Comparison of ENCODE assay signal across 23 mouse cellular contexts in genomic region chr11:34741081-34741480, GRCm38 (mm10).
"Had no signal": no experiment of that assay in that cellular context is flagged by ENCODE, and none has a peak within 500 bp of the region (broad histone marks: within the 10 kb centered on the region; RNA-seq: fewer than 3 reads in every experiment).

No protein-coding gene starts in this region.

- H3K4me1 ChIP-seq: heart, embryonic 13.5 days; heart, embryonic 15.5 days; intestine, embryonic 15.5 days; limb, embryonic 13.5 days; limb, embryonic 15.5 days; liver, embryonic 12.5 days had no signal

- H3K9me3 ChIP-seq: heart, embryonic 13.5 days; heart, embryonic 15.5 days; hindbrain, embryonic 10.5 days; hindbrain, embryonic 12.5 days; intestine, embryonic 15.5 days; limb, embryonic 13.5 days; limb, embryonic 15.5 days; liver, embryonic 12.5 days had no signal

- H3K27ac ChIP-seq: gastrocnemius, adult 2 months; heart, adult 2 months; heart, embryonic 13.5 days; heart, embryonic 15.5 days; hindbrain, embryonic 10.5 days; hindbrain, embryonic 12.5 days; hindbrain, embryonic 14.5 days; intestine, embryonic 15.5 days; kidney, postnatal 0 days; limb, embryonic 13.5 days; limb, embryonic 15.5 days; liver, embryonic 12.5 days had no signal

- DNase-seq: gastrocnemius, adult 2 months; gastrocnemius, postnatal 10 days; gastrocnemius, postnatal 25 days; heart, adult 2 months; heart, postnatal 14 days; heart, postnatal 4 days; kidney, adult 18-20 months; layer of hippocampus, adult 9-11 months; layer of hippocampus, postnatal 36 days; left cerebral cortex, postnatal 4 days had no signal

- H3K4me3 ChIP-seq: gastrocnemius, adult 2 months; heart, adult 2 months; heart, embryonic 13.5 days; heart, embryonic 15.5 days; hindbrain, embryonic 10.5 days; hindbrain, embryonic 12.5 days; intestine, embryonic 15.5 days; limb, embryonic 13.5 days; limb, embryonic 15.5 days; liver, embryonic 12.5 days had no signal

- ATAC-seq: hindbrain, embryonic 16.5 days; inflammation-experienced regulatory T-cells, adult 6 months; intestine, embryonic 15.5 days; intestine, postnatal 0 days; liver, embryonic 12.5 days had no signal

- H3K36me3 ChIP-seq: heart, embryonic 13.5 days; heart, embryonic 15.5 days; hindbrain, embryonic 10.5 days; hindbrain, embryonic 12.5 days; intestine, embryonic 15.5 days; limb, embryonic 13.5 days; limb, embryonic 15.5 days; liver, embryonic 12.5 days had no signal

- H3K27me3 ChIP-seq: heart, embryonic 13.5 days; heart, embryonic 15.5 days; hindbrain, embryonic 12.5 days; intestine, embryonic 15.5 days; limb, embryonic 13.5 days; limb, embryonic 15.5 days; liver, embryonic 12.5 days had no signal

- H3K9ac ChIP-seq: heart, embryonic 13.5 days; heart, embryonic 15.5 days; hindbrain, embryonic 12.5 days; hindbrain, embryonic 14.5 days; intestine, embryonic 15.5 days; limb, embryonic 13.5 days; limb, embryonic 15.5 days; liver, embryonic 12.5 days had no signal
